Mouse (Mus musculus) telencephalon, adult 2 months (tissue): Measurements from ENCODE around the gene Srgap3.

Source experiments
- DNase-seq: peaks from one replicate; pipeline ENCODE4 v3.0.0-alpha.2; 2011; ENCODE audit warnings: low read depth, low spot score

The Srgap3 gene

GRCm38 (mm10) chr6:112912552-112912951 lies 34.5 kb downstream of the Srgap3 start:
- DNase-seq: no peak

DNA sequence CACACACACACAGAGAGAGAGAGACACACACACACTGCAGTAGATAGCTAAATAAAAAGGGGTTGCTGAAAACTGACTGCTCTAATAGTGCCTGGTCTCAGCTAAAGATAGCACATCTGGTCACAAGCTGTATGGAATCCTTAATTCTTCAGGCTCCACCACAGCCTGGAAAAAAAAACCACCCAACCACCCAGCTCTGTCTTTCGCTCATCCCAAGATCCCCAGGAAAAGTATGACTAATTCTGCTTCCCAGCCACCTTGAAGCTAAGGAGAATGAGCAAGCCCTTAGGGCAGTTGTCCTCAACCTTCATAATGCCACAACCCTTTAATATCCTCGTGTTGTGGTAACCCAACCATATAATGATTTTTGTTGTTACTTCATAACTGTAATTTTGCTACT lies 37.4 kb downstream of the Srgap3 start:
- no peak for DNase-seq

GRCm38 (mm10) chr6:112907887-112908584 lies 39.0 kb downstream of the Srgap3 start:
- DNase-seq: no peak

DNA sequence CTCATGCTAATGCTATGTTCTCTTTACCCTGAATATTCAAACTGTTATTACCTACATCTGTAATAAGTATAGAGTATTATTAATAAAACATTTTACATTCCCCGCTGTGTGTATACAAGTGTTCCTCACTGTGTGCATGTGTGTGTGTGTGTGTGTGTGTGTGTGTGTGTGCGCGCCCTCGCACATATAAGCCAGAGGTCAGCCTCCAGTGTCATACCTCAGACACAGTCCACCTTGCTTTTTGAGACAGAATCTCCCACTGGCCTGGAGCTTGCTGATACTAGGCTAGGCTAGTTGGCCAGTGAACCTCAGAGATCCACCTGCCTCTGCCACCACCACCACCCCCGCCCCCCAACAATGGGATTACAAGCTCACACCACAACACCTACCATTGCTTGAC lies 43.3 kb downstream of the Srgap3 start:
- DNase-seq: no peak

DNA sequence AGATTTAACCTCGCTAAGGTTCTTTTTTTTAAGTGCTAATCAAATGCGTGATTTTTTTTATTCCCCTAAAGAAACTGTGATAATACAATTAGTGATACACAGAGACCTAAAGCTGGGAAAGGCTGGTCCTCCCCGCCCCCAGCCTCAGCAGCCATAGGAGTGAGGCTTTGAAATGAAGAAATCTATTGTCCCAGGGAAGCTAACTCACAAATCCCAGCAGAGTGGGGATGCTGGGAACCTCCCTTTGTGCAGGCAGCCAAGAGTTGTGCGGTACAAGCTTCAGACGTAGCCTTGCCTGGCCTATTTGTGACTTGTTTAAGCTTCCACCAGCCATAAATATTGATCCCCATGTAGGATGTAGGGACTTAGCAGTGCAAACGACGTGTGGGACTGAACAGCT lies 43.8 kb downstream of the Srgap3 start:
- no peak for DNase-seq

GRCm38 (mm10) chr6:112902791-112903190 lies 44.3 kb downstream of the Srgap3 start:
- no peak for DNase-seq

DNA sequence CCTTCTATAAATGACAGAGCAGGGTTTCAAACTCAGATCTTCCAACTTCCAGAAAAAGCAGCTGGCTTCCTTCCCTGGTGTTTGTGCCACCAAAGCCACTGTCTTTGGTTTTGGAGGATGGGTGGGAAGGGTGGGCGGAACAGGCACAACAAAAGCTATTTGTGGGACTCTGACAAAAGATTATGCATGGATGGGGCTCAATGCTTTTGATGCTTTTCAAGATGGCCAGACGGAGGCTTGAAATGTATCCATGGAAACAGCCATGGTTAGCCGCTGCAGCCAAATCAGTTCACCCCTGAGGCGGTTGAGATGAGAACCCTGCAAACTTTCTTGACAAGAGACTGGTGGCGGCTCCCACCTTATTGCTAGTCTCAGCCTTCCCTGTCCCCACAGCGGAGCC lies 46.8 kb downstream of the Srgap3 start:
- peak; percentile 76 for DNase-seq

- no peak for DNase-seq
Measured at GRCm38 (mm10) chr6:112899711-112900110, 47.4 kb downstream of the Srgap3 start.

DNA sequence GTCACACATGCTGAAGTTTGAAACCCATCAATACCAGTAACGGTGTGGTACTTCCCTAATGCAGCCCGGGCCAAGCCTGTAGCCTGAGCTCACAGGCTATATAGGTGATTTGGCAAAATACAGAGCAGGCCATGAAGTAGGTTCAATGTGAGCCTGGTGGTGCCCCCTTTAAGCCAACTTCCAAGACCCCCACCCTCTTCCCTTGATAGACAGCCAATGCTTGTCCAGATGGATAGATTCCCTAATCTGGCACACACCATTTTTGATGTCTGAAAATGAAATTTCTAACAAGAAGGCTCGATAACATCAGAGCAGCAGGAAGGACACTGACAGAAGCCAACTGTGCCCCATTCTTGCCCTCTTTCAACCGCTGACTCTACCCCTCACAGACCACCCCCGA lies 47.8 kb downstream of the Srgap3 start:
- DNase-seq: no peak

DNA sequence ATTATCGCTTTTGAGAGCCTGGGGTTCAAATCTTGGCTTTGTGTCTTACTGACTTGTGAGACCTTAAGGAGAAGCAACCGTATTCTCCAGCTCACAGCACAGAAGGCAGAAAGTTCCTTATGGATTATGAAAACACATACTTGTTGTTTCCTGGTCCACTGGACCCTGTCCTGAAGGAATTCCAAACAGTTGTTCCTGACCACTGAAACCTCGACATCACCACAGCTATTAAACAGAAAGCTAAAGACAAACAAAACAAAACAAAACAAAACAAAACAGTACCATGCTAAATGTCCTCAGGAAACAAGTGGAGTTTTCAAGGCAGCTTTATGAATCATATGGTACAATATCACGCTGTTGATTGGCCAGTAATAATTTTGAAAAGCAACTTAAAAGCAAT lies 48.6 kb downstream of the Srgap3 start:
- no peak for DNase-seq

DNA sequence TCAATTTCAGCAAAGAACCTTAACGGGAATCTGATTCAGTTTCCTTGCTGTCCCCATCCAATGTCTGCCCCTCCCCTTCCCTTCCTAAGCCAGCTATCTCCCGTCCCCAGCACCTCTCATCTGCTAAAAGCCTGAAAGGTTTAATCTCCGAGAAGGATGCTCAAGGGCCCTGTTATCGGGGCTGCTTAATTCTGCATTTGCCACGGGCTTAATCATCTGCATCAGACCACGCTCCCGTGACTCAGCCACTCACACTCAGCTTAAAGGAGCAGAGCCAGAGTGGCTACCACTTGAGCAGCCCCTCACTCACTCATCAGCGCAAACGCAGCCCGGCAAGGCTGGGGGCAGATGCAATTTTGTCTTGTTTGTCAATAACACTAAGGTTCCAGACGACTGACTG lies 50.7 kb downstream of the Srgap3 start:
- DNase-seq: no peak

DNA sequence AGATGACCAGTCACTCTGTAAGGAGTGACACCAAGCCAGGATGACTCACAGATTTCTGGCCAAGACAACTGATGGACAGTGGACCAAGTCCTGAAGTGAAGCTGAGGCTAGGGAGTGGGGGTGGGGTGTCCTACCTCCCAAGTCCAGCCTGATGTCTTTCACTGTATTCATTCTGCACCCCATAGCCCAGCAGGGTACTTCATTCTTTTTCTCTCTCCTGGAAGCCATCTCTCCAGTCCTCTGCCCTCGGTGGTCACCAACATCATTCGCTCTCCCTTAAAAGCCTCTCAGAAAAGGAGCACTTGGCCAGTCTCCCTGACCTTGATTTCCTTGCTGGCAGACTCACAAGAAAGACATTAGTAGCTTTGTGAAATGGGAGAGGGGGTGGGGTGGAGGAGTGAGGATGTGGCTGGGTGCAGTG lies 56.7 kb downstream of the Srgap3 start:
- no peak for DNase-seq

DNA sequence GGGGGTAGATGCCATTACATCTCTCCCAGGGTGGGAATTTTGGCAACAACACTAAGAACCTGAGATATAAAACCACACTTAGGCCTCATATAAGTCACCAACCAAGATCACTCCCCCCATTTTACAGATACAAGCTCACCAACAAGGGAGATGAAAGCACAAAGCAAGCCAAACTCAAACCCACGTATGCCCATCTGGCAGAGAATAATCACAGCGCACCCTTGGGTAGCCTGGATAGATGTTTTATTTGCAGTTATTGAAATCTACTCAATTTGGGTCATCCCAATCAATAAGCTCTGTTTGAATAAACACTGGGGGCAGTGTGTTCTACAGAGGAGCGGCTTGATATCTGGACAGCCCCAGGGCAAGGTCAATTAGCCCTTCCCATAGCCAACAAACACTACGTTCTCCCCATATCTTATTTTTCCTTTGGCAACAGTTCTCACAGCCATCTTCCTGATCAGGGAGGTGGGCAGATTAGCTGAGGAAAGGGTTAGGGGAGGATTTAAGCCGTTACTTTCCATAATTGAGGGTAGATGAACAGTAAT lies 63.4 kb downstream of the Srgap3 start:
- DNase-seq: no peak

GRCm38 (mm10) chr6:112880048-112880534 lies 67.0 kb downstream of the Srgap3 start:
- DNase-seq: peak; percentile 89

GRCm38 (mm10) chr6:112879154-112879553 lies 67.9 kb downstream of the Srgap3 start:
- DNase-seq: no peak

DNA sequence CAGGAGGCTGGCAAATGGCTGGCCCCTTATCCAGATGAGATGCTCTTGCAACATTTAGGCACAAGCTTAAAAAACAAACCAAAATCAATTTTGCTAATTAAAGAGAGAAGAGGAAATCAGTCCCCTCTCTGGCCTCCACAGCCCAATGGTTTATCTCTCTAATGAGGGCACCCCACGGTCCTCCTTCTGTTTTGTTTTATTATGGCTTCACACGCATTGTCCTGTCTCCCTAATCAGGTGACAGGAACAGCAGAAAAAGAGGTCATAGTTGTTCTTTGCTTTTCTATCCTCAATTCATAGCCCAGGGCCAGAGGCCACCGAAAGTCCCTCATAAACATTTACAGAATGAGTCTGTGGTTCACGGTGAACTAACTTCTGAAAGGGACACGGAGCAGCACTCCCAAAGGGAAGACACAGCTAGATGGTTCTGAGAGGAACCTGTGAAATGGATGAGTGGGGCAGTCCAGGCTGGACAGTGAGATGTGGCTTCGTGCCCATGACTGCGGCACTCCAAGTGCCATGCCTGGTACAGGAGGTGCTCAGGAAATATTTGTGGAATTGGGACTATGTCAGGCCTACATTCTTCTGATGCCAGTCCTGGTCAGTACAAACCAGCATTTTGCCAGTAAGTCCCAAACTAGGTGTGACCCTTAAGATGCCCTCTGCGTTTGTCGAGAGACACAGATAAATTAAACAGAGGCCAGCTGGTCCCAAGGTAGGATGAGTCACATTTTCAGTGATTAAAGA lies 73.8 kb downstream of the Srgap3 start:
- DNase-seq: no peak

DNA sequence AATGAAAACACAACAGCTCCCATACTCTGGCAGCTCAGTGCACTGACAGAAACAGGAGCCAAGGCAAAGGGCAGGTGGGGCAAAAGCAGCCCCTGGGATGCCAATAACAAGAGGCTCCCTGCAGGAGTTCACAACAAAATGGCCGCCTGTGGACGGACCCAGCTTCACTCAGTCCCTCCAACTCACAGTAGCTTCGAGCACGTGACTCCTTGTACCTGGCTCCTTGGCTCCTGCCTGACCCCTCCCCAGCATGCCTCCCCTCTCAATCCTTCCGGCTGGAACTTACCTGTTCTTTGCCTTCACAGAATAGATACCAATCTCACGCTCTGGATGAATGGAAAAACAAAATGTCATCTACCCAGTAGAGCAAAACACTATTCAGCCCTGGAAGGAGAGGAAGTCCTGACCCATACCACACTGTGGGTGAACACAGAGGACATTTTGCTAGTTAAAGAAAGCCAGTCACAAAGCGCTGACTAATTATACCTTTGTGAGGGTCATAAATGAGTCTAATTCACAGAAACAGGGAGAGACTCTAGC lies 75.8 kb downstream of the Srgap3 start:
- no peak for DNase-seq

- no peak for DNase-seq
Measured at GRCm38 (mm10) chr6:112868197-112868957, 78.7 kb downstream of the Srgap3 start.

DNA sequence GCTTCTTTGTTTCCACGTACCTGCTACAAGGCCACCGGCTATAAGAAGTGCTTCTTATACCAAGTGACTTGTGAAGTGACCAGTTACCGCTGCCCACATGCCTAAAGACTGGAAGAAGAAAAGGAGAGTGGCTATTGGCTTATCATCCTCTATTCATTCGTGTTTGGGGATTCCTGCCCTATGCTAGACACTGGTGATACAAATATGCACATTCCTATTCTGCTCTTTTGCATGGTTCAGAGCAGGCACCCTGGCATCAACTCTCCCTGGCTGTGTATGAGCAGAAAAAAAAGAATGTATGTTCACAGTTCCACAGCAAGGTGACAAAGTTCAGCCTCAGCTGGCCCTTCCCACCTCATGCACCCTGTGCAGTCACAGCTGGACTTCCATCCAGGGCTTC lies 81.0 kb downstream of the Srgap3 start:
- DNase-seq: no peak

DNA sequence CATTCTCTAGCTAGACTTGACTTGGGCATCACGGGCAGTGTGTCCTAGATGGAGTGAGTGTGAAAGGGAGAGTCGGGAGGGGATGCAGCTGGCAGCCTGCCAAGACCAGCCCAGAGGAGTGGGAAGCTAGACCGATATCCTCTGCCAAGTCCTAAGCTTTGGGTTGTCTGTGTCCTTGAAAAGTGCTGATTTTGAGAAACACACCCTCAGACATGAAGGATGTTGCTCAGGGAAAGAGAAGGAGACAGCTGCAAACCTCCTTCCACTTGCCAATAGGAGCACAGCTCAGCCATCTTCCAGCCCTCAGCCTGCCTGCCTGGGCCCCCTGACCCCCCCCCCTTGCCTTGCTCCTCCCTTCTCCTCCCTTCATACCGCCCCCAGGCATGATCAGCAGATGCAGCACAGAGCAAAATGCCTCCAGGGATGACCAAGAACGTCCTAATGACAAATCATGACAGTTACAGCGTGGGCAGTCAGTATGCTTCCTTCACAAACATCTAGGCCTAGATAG lies 82.0 kb downstream of the Srgap3 start:
- DNase-seq: no peak

- DNase-seq: no peak
Measured at GRCm38 (mm10) chr6:112862465-112862864, 84.6 kb downstream of the Srgap3 start.
